Mouse (Mus musculus): ENCODE measurements around the gene Hpdl. TPM values are rescaled to one million over a fixed set of nuclear protein-coding genes. Genes with fewer than 3 reads are reported as not detected.
"Not testable (repeated sequence)": the region's sequence is repeated elsewhere in the genome, so short reads cannot be mapped to it uniquely, and the experiment has no call there.

Hpdl gene
- 0.57 and 0.94 TPM in 2 replicates for polyA plus RNA-seq (2015; fragmentation: Nextera tagmentation; extraction: Ambion mirVana)

GRCm38 (mm10) chr4:116821694-116822016 is at the start of gene Hpdl:
TSS of gene Hpdl (minus strand) at chr4:116821707.
- peak within 1 kb of the TSS; percentile 97 for H3K4me2 ChIP-seq (ENCODE audit: low read depth, low read length)
- H3K36me3 ChIP-seq (ENCODE audit: control insufficient read depth, insufficient read depth, low read length) = no peaks in the 10 kb centered on the region
- H3K4me1 ChIP-seq (ENCODE audit: control insufficient read depth, insufficient read depth, low read length) = peaks cover 11% of the 10 kb centered on the region; the same call in 1 of the 2 replicates
- peak within 1 kb of the TSS; percentile 71 for H3K9ac ChIP-seq (ENCODE audit: low read length)
- H3K27ac ChIP-seq (ENCODE audit: low read length) = no peak within 1 kb of the TSS
- H3K9me3 ChIP-seq (replicated peaks; ENCODE audit: control insufficient read depth, low read length) = no peaks in the 10 kb centered on the region
- ATAC-seq (ENCODE audit: insufficient read depth, low FRiP score) = no peak
- H3K4me3 ChIP-seq (replicated peaks; ENCODE audit: low read length) = peak within 1 kb of the TSS; percentile 60
- whole genome bisulfite sequencing = 12% methylated on average over 9 of the region's 9 CpGs
- H3K27me3 ChIP-seq (ENCODE audit: control insufficient read depth, insufficient read depth, low read length) = peaks cover 15% of the 10 kb centered on the region; the same call in 1 of the 2 replicates

DNA sequence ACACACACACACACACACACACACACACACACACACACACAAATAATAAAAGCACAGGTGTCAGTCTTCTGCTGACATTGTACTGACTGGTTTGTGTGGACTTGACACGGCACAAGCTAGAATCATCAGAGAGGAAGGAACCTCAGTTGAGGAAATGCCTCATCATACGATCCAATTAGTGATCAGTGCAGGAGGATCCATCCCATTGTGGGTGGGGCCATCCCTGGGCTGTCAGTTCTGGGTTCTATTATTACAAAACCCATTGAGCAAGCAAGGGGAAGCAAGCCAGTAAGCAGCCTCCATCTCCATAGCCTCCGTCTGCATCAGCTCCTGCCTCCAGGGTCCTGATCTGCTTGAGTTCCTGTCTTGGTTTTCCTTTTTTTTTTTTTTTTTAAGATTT is 48.4 kb upstream of the Hpdl start:
- Histone ChIP-seq H3K4me2 (ENCODE audit: low read depth, low read length) (no peak overlapping the region), H3K27me3 (ENCODE audit: control insufficient read depth, insufficient read depth, low read length) (no peaks in the 10 kb centered on the region), H3K27ac (ENCODE audit: low read length) (no peak overlapping the region), H3K4me3 (replicated peaks; ENCODE audit: low read length) (no peak overlapping the region), H3K4me1 (ENCODE audit: control insufficient read depth, insufficient read depth, low read length) (no peaks in the 10 kb centered on the region), H3K36me3 (ENCODE audit: control insufficient read depth, insufficient read depth, low read length) (no peaks in the 10 kb centered on the region), H3K9ac (ENCODE audit: low read length) (no peak overlapping the region), H3K9me3 (replicated peaks; ENCODE audit: control insufficient read depth, low read length) (no peaks in the 10 kb centered on the region)
- WGBS = 71% methylated on average over 3 of the region's 3 CpGs
- ATAC-seq (ENCODE audit: insufficient read depth, low FRiP score) = no peak

DNA sequence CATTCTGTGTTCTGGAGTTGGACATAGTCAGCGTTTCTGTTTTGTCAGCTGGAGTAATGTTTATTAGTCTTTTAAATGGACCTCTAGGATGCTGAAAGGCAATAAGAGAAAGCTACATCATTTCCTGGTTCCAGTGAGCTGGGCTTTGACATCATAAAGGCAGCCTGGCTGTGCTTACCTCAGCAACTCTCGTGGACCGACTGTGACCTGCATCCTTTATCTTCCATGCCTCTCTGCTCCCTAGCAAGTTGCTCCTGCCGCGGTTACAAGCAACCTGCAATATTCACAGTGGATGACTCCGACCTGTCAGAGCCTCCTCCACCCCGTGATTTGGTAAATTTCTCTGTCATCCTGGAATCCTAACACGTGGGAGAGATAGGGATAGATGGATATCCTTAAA is 40.5 kb upstream of the Hpdl start:
- no peak overlapping the region for H3K9ac ChIP-seq (ENCODE audit: low read length)

DNA sequence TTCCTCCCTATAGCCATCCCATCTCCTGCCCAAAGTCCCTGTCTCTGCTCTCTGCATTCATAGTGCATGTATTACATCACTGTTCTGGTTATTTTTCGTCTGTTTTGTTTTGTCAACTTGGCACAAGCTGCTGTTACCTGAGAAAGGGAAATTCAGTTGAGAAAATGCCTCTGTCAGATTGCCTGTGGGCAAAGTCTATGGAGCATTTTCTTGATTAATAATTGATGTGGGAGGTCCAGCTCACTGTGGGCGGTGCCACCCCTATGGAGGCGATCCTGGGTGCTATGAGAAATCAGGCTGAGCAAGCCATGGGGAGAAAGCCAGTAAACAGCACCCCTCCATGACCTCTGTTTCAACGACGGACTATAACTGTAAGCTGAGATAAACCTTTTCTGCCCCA is 38.2 kb upstream of the Hpdl start:
- ATAC-seq (ENCODE audit: insufficient read depth, low FRiP score) = no peak
- Histone ChIP-seq H3K4me3 (replicated peaks; ENCODE audit: low read length) (no peak overlapping the region), H3K36me3 (ENCODE audit: control insufficient read depth, insufficient read depth, low read length) (no peaks in the 10 kb centered on the region), H3K4me2 (ENCODE audit: low read depth, low read length) (no peak overlapping the region), H3K27me3 (ENCODE audit: control insufficient read depth, insufficient read depth, low read length) (0 out of 2 replicates have a peak, but pooled peaks cover 5% of the 10 kb centered on the region), H3K9me3 (replicated peaks; ENCODE audit: control insufficient read depth, low read length) (no peaks in the 10 kb centered on the region), H3K9ac (ENCODE audit: low read length) (no peak overlapping the region), H3K27ac (ENCODE audit: low read length) (no peak overlapping the region), H3K4me1 (ENCODE audit: control insufficient read depth, insufficient read depth, low read length) (no peaks in the 10 kb centered on the region)
- WGBS = 58% methylated on average over 5 of the region's 5 CpGs

More for the DNA sequence above, 40.5 kb upstream of the Hpdl start:
- no peak overlapping the region for H3K27ac ChIP-seq (ENCODE audit: low read length)
- 0 out of 2 replicates have a peak, but pooled peaks cover 5% of the 10 kb centered on the region for H3K27me3 ChIP-seq (ENCODE audit: control insufficient read depth, insufficient read depth, low read length)
- no peak for ATAC-seq (ENCODE audit: insufficient read depth, low FRiP score)
- no peaks in the 10 kb centered on the region for H3K9me3 ChIP-seq (replicated peaks; ENCODE audit: control insufficient read depth, low read length)
- no peak overlapping the region for H3K4me2 ChIP-seq (ENCODE audit: low read depth, low read length)
- H3K4me1 ChIP-seq (ENCODE audit: control insufficient read depth, insufficient read depth, low read length) = no peaks in the 10 kb centered on the region
- 51% methylated on average over 8 of the region's 8 CpGs for WGBS
- H3K36me3 ChIP-seq (ENCODE audit: control insufficient read depth, insufficient read depth, low read length) = no peaks in the 10 kb centered on the region
- no peak overlapping the region for H3K4me3 ChIP-seq (replicated peaks; ENCODE audit: low read length)

DNA sequence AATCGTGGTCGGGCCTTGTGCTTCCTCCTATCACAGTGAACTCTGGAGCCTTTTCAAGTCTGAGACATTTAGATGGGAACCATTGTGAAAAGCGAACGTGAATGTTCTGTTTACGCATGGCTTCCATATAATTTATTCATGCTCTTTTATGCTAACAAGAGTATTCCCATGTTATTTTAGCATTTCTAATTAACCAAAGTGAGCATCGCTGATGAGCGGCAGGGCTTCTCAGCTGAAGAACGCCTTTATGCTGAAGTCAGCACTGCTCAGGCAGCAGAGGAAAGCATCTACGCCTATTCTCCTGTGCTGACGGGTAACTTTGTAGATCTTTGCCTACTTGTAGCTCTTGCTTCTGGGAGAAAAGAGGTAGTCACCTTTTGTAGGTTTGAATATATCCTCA is 35.7 kb upstream of the Hpdl start:
- no peaks in the 10 kb centered on the region for H3K4me1 ChIP-seq (ENCODE audit: control insufficient read depth, insufficient read depth, low read length)
- no peaks in the 10 kb centered on the region for H3K36me3 ChIP-seq (ENCODE audit: control insufficient read depth, insufficient read depth, low read length)
- no peak overlapping the region for H3K4me2 ChIP-seq (ENCODE audit: low read depth, low read length)
- H3K9ac ChIP-seq (ENCODE audit: low read length) = no peak overlapping the region
- H3K27ac ChIP-seq (ENCODE audit: low read length) = no peak overlapping the region
- no peak for ATAC-seq (ENCODE audit: insufficient read depth, low FRiP score)
- no peaks in the 10 kb centered on the region for H3K9me3 ChIP-seq (replicated peaks; ENCODE audit: control insufficient read depth, low read length)
- 88% methylated on average over 10 of the region's 10 CpGs for whole genome bisulfite sequencing
- H3K27me3 ChIP-seq (ENCODE audit: control insufficient read depth, insufficient read depth, low read length) = 0 out of 2 replicates have a peak, but pooled peaks cover 5% of the 10 kb centered on the region
- H3K4me3 ChIP-seq (replicated peaks; ENCODE audit: low read length) = no peak overlapping the region

DNA sequence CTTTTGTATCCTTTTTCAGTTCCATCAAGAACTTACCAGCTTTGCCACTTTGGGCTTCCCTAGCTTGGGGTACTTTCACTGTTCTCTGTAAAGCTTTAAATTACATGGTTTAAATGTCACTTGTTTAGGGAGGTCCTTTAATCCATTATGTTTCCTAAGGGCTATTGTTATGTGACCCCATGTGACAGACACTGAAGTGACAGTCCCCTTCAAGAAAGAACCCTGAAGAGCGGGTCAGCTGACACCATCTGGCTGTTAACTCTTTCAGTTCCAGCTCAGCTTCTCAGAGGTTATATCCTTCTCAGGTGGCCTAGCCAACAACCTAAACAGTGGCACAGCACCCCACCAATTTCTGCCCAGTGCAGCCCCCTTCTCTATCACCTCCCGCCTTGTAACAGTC is 32.8 kb upstream of the Hpdl start:
- H3K27me3 ChIP-seq (ENCODE audit: control insufficient read depth, insufficient read depth, low read length) = no peaks in the 10 kb centered on the region
- H3K4me2 ChIP-seq (ENCODE audit: low read depth, low read length) = no peak overlapping the region
- H3K4me1 ChIP-seq (ENCODE audit: control insufficient read depth, insufficient read depth, low read length) = no peaks in the 10 kb centered on the region
- WGBS = 33% methylated on average over 2 of the region's 2 CpGs
- no peaks in the 10 kb centered on the region for H3K36me3 ChIP-seq (ENCODE audit: control insufficient read depth, insufficient read depth, low read length)
- ATAC-seq (ENCODE audit: insufficient read depth, low FRiP score) = no peak
- H3K9ac ChIP-seq (ENCODE audit: low read length) = no peak overlapping the region
- no peak overlapping the region for H3K27ac ChIP-seq (ENCODE audit: low read length)
- no peaks in the 10 kb centered on the region for H3K9me3 ChIP-seq (replicated peaks; ENCODE audit: control insufficient read depth, low read length)
- H3K4me3 ChIP-seq (replicated peaks; ENCODE audit: low read length) = no peak overlapping the region

GRCm38 (mm10) chr4:116849901-116850300 is 28.4 kb upstream of the Hpdl start:
- no peak overlapping the region for H3K4me2 ChIP-seq (ENCODE audit: low read depth, low read length)
- WGBS = 80% methylated on average over 3 of the region's 3 CpGs

DNA sequence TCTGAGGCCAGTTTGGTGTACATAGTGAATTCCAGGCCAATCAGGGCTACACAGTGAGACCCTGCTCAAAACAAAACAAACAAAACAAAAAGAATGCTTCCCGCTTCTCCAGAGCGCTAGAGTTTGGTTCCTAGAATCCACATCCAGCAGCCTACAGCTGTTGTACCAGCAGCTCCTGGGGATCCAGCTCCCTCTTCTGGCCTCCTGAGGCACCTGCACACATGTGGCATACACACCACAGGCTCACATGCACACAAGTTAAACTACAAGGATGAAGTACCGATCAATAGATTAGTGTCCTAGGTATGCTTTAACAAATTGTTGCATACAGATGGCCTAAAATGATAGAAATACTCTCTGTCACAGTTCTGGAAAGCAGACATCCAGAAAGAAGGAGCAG is 22.8 kb upstream of the Hpdl start:
- H3K4me3 ChIP-seq (replicated peaks; ENCODE audit: low read length) = no peak overlapping the region
- H3K4me1 ChIP-seq (ENCODE audit: control insufficient read depth, insufficient read depth, low read length) = no peaks in the 10 kb centered on the region
- H3K9ac ChIP-seq (ENCODE audit: low read length) = no peak overlapping the region
- no peak overlapping the region for H3K4me2 ChIP-seq (ENCODE audit: low read depth, low read length)
- ATAC-seq (ENCODE audit: insufficient read depth, low FRiP score) = no peak
- H3K36me3 ChIP-seq (ENCODE audit: control insufficient read depth, insufficient read depth, low read length) = no peaks in the 10 kb centered on the region
- no peak overlapping the region for H3K27ac ChIP-seq (ENCODE audit: low read length)
- WGBS = 87% methylated on average over 3 of the region's 3 CpGs
- peaks cover 11% of the 10 kb centered on the region for H3K27me3 ChIP-seq (ENCODE audit: control insufficient read depth, insufficient read depth, low read length)
- no peaks in the 10 kb centered on the region for H3K9me3 ChIP-seq (replicated peaks; ENCODE audit: control insufficient read depth, low read length)

More at GRCm38 (mm10) chr4:116849901-116850300, 28.4 kb upstream of the Hpdl start:
- no peak for ATAC-seq (ENCODE audit: insufficient read depth, low FRiP score)
- no peak overlapping the region for H3K4me3 ChIP-seq (replicated peaks; ENCODE audit: low read length)
- no peak overlapping the region for H3K27ac ChIP-seq (ENCODE audit: low read length)
- H3K27me3 ChIP-seq (ENCODE audit: control insufficient read depth, insufficient read depth, low read length) = no peaks in the 10 kb centered on the region
- no peaks in the 10 kb centered on the region for H3K4me1 ChIP-seq (ENCODE audit: control insufficient read depth, insufficient read depth, low read length)
- H3K36me3 ChIP-seq (ENCODE audit: control insufficient read depth, insufficient read depth, low read length) = no peaks in the 10 kb centered on the region
- H3K9me3 ChIP-seq (replicated peaks; ENCODE audit: control insufficient read depth, low read length) = no peaks in the 10 kb centered on the region
- no peak overlapping the region for H3K9ac ChIP-seq (ENCODE audit: low read length)

GRCm38 (mm10) chr4:116840841-116841240 is 19.3 kb upstream of the Hpdl start:
- H3K27me3 ChIP-seq (ENCODE audit: control insufficient read depth, insufficient read depth, low read length) = peaks cover 12% of the 10 kb centered on the region
- H3K27ac ChIP-seq (ENCODE audit: low read length) = no peak overlapping the region
- ATAC-seq (ENCODE audit: insufficient read depth, low FRiP score) = no peak
- H3K9me3 ChIP-seq (replicated peaks; ENCODE audit: control insufficient read depth, low read length) = no peaks in the 10 kb centered on the region
- H3K9ac ChIP-seq (ENCODE audit: low read length) = no peak overlapping the region
- no peaks in the 10 kb centered on the region for H3K36me3 ChIP-seq (ENCODE audit: control insufficient read depth, insufficient read depth, low read length)
- H3K4me2 ChIP-seq (ENCODE audit: low read depth, low read length) = no peak overlapping the region
- WGBS = 71% methylated on average over 6 of the region's 6 CpGs
- no peak overlapping the region for H3K4me3 ChIP-seq (replicated peaks; ENCODE audit: low read length)
- no peaks in the 10 kb centered on the region for H3K4me1 ChIP-seq (ENCODE audit: control insufficient read depth, insufficient read depth, low read length)

DNA sequence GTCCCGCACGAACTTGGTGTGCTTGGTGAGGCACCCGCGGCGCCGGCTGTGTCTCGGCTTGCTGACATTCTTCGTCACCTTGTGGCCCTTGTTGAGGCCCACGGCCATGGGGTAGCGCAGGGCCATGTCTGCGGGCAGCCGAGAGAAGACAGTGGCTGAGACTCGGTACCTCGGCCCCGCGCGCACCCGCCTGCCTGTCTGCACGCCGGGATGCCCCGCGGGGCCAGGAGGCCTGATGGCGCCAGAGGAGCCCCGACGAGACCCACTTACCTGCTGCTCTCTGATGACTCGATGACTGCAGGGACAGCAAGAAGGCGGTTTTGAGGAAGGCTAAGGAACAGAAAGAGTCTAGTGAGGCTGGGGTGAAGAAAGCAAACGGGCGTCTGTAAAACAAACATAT is 18.6 kb upstream of the Hpdl start:
- not testable (repeated sequence) for H3K27ac ChIP-seq (ENCODE audit: low read length); H3K9ac ChIP-seq (ENCODE audit: low read length); ATAC-seq (ENCODE audit: insufficient read depth, low FRiP score); H3K36me3 ChIP-seq (ENCODE audit: control insufficient read depth, insufficient read depth, low read length); H3K9me3 ChIP-seq (replicated peaks; ENCODE audit: control insufficient read depth, low read length); H3K4me3 ChIP-seq (replicated peaks; ENCODE audit: low read length); H3K4me1 ChIP-seq (ENCODE audit: control insufficient read depth, insufficient read depth, low read length)
- 0 out of 2 replicates have a peak overlapping the region, but pooled peaks have one; percentile 19 for H3K4me2 ChIP-seq (ENCODE audit: low read depth, low read length)
- H3K27me3 ChIP-seq (ENCODE audit: control insufficient read depth, insufficient read depth, low read length) = peaks cover 12% of the 10 kb centered on the region
- 23% methylated on average over 20 of the region's 29 CpGs for WGBS

All from stomach, embryonic 16.5 days (tissue).